Mouse (Mus musculus): ENCODE data around the gene Fam181a. TPM values are rescaled to one million over a fixed set of nuclear protein-coding genes. Genes with fewer than 3 reads are reported as not detected.

Fam181a gene
- polyA plus RNA-seq (2016; fragmentation: Nextera tagmentation; extraction: Ambion mirVana), result 24.0 and 27.7 TPM in 2 replicates

DNA sequence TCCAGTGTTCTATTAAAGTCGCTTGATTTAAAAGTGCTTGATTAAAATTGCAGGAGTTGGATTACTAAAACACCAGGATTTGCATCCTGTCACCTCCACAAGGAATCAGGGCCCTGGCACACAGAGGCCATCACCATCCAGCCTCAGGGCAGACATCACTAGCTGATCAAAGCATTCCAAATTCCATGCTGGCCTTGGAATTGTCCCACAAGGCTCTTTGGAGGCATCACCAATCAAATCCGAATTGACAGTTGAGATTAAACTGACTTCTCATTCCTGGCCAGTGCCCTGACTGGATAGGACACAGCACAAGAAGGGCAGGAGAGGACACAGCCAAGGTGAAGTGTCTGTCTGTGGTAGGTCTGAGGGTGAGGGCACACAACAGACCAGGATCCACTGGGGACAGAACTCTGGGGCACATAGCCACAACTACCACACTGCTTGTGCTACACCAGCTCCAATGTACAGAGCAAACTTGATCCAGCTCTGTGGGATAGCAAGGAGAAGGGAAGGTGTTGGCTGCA, at the start of gene Fam181a:
TSS of gene Fam181a (plus strand) at position 232 of the 524 bp plus-strand sequence.
- Histone ChIP-seq H3K4me1 (peaks cover 50% of the 10 kb centered on the region), H3K36me3 (replicated peaks) (peaks cover 5% of the 10 kb centered on the region; the same call in 1 of the 2 replicates), H3K27me3 (ENCODE audit: poor library complexity, severe bottlenecking) (peaks cover 46% of the 10 kb centered on the region), H3K27ac (peak within 1 kb of the TSS; percentile 30; the same call in 1 of the 2 replicates), H3K9me3 (peaks cover 7% of the 10 kb centered on the region), H3K4me3 (no peak within 1 kb of the TSS)
- no peak for DNase-seq (ENCODE audit: extremely low spot score, low spot score)
- WGBS, result 85% methylated on average over 2 of the region's 2 CpGs

DNA sequence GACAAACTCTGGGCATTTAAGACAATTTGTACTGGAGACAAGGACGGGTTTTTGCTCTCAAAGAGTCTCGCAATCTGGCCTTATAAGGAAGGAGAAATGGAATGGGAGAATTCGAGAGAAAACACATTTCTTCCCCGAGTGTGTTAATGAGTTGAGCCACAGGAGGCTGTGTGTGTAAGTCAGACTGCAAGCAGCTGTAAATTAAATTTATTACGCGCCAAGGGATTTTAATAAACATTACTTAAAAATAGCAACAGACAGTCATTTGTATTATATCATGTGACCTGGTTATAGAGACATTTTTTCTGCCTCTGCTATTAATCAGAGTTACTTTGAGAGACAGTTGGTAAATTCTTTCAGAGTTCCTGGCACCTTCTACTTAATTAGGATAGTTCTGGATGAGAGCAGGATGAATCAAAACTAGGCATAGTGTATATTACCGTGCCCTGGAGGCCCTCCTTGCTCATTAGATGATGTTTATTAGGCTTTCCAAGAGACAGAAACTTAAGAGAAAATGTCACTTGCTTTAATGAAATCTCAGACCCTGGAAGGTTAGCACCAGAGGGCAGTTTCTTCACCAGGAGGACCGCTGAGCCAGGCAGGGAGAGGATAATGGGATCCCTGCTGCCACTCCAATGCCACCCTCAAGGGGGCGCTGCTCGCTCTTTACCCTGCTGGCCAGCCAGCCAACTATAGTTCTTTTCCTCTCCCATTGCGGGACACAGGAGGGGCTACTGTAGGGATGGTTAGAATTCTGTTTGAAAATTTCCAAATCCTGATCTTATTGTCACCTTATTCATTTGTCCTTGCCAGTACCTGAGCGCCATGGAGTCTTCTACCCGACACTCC, 48.5 kb upstream of the Fam181a start:
- no peaks in the 10 kb centered on the region for H3K27me3 ChIP-seq (ENCODE audit: poor library complexity, severe bottlenecking)
- H3K36me3 ChIP-seq (replicated peaks), result no peaks in the 10 kb centered on the region
- H3K9me3 ChIP-seq, result no peaks in the 10 kb centered on the region; the same call in 1 of the 2 replicates
- no peak overlapping the region for H3K27ac ChIP-seq
- 69% methylated on average over 13 of the region's 13 CpGs for WGBS
- H3K4me1 ChIP-seq, result no peaks in the 10 kb centered on the region
- no peak overlapping the region for H3K4me3 ChIP-seq
- no peak for DNase-seq (ENCODE audit: extremely low spot score, low spot score)

DNA sequence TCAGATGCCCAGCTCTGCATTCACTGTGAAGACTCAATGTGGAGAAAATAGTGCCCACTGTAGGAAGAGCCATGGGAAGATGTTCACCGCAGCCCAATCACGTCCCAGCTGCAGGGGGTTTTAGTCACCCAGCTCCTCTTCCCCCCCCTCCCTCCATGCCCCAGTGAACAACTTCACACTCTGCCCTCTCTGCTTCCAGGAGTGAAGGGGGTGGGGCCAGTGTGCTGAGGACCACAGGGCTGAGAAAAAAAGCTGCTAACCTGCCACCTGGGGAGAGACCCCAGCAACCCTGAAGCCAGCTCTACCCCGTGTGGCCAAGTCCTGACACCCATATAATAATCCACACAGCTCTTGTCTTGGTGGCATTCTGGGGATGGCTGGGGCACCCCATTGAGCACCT, 44.2 kb upstream of the Fam181a start:
- H3K27me3 ChIP-seq (ENCODE audit: poor library complexity, severe bottlenecking), result no peaks in the 10 kb centered on the region
- no peaks in the 10 kb centered on the region for H3K9me3 ChIP-seq
- no peaks in the 10 kb centered on the region for H3K36me3 ChIP-seq (replicated peaks)
- 0 out of 2 replicates have a peak, but pooled peaks cover 4% of the 10 kb centered on the region for H3K4me1 ChIP-seq
- no peak for DNase-seq (ENCODE audit: extremely low spot score, low spot score)
- 36% methylated on average over 3 of the region's 3 CpGs for WGBS
- no peak overlapping the region for H3K27ac ChIP-seq
- H3K4me3 ChIP-seq, result no peak overlapping the region

DNA sequence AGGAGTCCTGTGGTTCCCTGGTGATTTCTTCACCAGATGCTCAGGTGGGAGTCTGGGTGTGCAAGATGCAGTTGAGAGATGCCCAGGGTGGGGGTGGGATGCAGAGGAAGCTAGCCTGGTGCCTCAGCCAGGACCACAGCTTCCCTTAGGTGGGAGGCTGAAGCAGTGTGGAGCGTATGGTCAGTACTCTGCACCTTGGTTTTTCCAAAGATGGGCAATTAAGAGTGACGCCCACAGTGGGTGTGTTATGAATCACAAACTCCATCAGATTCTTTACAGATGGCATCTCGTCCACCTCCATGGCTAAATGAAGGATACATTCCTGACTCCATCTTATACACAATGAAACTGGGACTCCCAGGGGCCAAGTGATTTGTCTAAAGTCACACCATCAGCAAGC, 38.6 kb upstream of the Fam181a start:
- H3K27me3 ChIP-seq (ENCODE audit: poor library complexity, severe bottlenecking), result no peaks in the 10 kb centered on the region
- no peak for DNase-seq (ENCODE audit: extremely low spot score, low spot score)

DNA sequence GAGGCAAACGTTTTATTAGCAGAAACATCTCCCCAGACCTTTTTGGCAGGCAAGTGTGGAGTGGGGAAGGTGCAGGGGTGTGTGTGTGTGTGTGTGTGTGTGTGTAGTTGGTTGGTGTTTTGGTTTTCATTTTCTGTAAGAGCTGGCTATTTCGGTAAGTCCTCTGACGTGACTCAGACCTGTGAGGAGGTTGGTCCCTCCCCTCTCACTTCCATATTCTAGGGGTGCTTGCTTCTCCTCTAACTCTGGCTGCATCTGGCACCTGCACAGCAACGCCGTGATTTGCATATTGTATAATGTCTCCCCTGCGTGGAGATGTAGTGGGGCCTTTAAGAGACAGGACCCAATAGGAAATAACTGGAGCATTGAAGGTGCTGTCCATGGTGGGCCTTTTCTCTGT, 37.7 kb upstream of the Fam181a start:
- Histone ChIP-seq H3K27me3 (ENCODE audit: poor library complexity, severe bottlenecking) (no peaks in the 10 kb centered on the region), H3K36me3 (replicated peaks) (no peaks in the 10 kb centered on the region), H3K4me3 (no peak overlapping the region), H3K27ac (no peak overlapping the region), H3K4me1 (0 out of 2 replicates have a peak, but pooled peaks cover 1% of the 10 kb centered on the region), H3K9me3 (peaks cover 10% of the 10 kb centered on the region)
- no peak for DNase-seq (ENCODE audit: extremely low spot score, low spot score)
- WGBS, result 78% methylated on average over 6 of the region's 6 CpGs

More for the DNA sequence above, 38.6 kb upstream of the Fam181a start:
- Histone ChIP-seq H3K9me3 (peaks cover 2% of the 10 kb centered on the region; the same call in 1 of the 2 replicates), H3K4me3 (no peak overlapping the region), H3K27ac (no peak overlapping the region), H3K4me1 (0 out of 2 replicates have a peak, but pooled peaks cover 4% of the 10 kb centered on the region), H3K36me3 (replicated peaks) (no peaks in the 10 kb centered on the region)
- 94% methylated on average over 3 of the region's 3 CpGs for WGBS

DNA sequence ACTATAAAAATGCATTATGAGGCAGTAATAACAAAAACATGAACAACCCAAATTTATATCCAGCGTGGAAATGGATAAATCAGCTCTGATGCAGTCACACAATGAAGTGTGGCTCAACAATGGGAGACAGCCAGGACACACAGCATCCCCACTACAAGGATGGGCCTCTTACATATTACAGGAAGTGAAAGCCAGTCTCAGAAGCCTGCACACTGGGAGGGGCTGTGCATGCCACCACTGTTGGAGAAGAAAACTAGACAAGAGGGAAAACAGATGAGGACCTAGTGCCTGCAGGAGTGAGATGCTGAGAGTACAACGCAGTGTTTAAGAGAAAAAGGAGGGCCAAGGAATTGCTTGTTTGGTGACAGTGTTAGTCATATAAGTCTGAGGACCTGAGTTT, 37.0 kb upstream of the Fam181a start:
- H3K4me3 ChIP-seq, result no peak overlapping the region
- no peak for DNase-seq (ENCODE audit: extremely low spot score, low spot score)
- no peak overlapping the region for H3K27ac ChIP-seq
- H3K36me3 ChIP-seq (replicated peaks), result no peaks in the 10 kb centered on the region
- 88% methylated on average over 2 of the region's 2 CpGs for WGBS
- H3K9me3 ChIP-seq, result peaks cover 12% of the 10 kb centered on the region
- H3K4me1 ChIP-seq, result no peaks in the 10 kb centered on the region
- no peaks in the 10 kb centered on the region for H3K27me3 ChIP-seq (ENCODE audit: poor library complexity, severe bottlenecking)

DNA sequence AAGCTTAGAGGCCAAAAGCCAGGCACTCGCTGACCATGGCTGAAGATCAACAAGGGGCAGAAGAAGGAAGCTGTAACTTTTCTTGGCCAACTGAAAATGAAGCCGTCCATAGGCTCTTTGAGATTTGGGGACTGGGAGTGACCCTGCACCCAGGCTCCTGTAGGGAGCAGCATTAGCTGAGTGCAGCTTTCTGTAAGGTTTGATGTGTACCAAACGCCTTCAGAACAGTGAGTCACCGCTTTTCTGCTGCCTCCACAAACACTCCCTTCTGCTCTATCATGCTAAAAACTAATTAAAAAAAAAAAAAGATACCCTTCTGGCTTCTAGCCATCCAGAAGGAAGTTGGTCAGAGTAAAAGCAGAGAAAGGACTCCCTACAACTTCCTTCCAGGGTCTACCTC, 34.4 kb upstream of the Fam181a start:
- Histone ChIP-seq H3K36me3 (replicated peaks) (no peaks in the 10 kb centered on the region), H3K9me3 (peaks cover 12% of the 10 kb centered on the region), H3K27me3 (ENCODE audit: poor library complexity, severe bottlenecking) (no peaks in the 10 kb centered on the region), H3K4me1 (no peaks in the 10 kb centered on the region), H3K27ac (no peak overlapping the region), H3K4me3 (no peak overlapping the region)
- 93% methylated on average over 4 of the region's 4 CpGs for WGBS
- DNase-seq (ENCODE audit: extremely low spot score, low spot score), result no peak

DNA sequence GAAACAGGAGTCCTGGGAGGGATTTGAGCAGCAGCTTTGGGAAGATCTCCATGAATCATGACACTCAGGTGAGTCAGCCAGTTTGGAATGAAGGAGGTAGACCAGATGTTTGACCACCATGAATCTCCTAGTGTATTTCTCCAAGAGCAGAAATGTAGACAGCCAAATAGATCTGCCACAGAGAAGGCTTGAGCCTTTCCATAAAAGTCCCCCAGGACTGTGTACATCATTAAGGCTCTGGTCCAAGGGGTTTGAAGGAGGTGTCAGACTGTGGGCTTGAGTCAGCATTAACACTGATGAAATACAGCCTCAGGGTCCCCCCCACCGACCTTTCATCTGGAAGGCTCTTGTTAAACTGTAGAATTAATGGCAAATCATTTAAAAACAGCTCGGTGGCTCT, 29.3 kb upstream of the Fam181a start:
- no peak for DNase-seq (ENCODE audit: extremely low spot score, low spot score)
- no peaks in the 10 kb centered on the region for H3K36me3 ChIP-seq (replicated peaks)
- 77% methylated on average over 2 of the region's 2 CpGs for WGBS

DNA sequence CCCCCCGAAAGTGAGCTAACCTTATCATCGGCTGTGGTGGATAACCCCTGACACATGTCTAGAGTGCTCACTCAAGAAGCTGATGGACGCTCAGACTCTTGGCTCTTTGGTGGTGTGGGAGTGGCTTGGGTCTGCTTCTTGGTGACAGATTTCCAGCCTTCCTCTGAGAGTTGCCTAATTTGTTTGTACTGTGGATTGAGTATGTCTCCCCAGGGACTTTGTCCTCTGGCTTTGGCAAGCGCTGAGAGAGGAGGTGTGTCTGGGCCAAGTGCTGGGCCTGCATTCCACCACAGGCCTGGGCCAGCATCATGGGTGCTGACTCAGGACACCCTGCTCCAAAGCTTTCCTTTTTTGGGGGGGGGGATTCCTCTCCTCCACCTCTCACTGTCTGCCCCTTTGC, 28.9 kb upstream of the Fam181a start:
- Histone ChIP-seq H3K27ac (no peak overlapping the region), H3K4me1 (peaks cover 7% of the 10 kb centered on the region; the same call in 1 of the 2 replicates), H3K27me3 (ENCODE audit: poor library complexity, severe bottlenecking) (no peaks in the 10 kb centered on the region), H3K9me3 (peaks cover 12% of the 10 kb centered on the region), H3K4me3 (no peak overlapping the region), H3K36me3 (replicated peaks) (no peaks in the 10 kb centered on the region)
- WGBS, result 86% methylated on average over 4 of the region's 4 CpGs
- no peak for DNase-seq (ENCODE audit: extremely low spot score, low spot score)

More for the DNA sequence above, 29.3 kb upstream of the Fam181a start:
- Histone ChIP-seq H3K27me3 (ENCODE audit: poor library complexity, severe bottlenecking) (no peaks in the 10 kb centered on the region), H3K4me3 (no peak overlapping the region), H3K9me3 (peaks cover 12% of the 10 kb centered on the region), H3K27ac (no peak overlapping the region), H3K4me1 (peaks cover 7% of the 10 kb centered on the region; the same call in 1 of the 2 replicates)

DNA sequence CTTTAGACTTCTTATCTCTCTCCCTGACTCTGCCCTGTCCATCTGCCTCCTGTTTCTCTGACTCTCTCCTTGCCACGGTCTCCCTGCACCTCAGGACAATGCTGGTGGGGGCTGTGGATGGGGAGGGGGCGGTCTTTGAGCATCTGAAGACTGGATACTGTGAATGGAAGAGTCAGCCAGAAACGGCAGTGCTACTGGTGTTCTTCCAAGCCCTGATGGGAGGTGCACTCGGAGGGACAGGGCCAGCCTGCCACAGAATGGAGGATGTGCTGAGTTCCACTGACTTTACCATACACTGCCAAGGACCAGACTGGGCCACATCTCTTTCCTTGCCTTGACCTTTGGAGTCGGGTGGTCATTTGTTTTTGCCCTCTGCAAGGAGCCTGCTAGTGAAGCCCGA, 27.8 kb upstream of the Fam181a start:
- Histone ChIP-seq H3K27ac (no peak overlapping the region), H3K9me3 (peaks cover 3% of the 10 kb centered on the region), H3K4me1 (peaks cover 7% of the 10 kb centered on the region; the same call in 1 of the 2 replicates), H3K4me3 (no peak overlapping the region), H3K36me3 (replicated peaks) (no peaks in the 10 kb centered on the region), H3K27me3 (ENCODE audit: poor library complexity, severe bottlenecking) (no peaks in the 10 kb centered on the region)
- 74% methylated on average over 6 of the region's 6 CpGs for whole genome bisulfite sequencing
- DNase-seq (ENCODE audit: extremely low spot score, low spot score), result no peak

DNA sequence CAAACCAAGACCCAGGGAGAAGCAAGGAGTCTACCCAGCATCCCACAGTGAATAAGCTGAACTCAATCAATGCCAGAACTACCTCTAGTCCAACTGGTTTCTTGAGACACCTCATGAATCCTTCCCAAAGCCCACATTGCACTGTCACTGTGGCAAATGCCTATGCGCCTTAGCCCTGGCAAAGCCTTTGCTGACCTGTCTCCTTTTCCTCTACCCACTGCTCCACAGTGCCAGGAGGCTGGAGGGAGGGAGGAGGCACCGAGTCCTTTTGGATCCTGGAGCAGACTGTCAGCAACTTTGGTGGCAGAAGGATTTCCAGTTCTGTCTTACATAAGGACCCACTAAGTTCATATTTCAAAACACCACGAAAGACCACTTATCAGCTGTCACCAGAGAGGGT, 27.4 kb upstream of the Fam181a start:
- H3K27me3 ChIP-seq (ENCODE audit: poor library complexity, severe bottlenecking), result no peaks in the 10 kb centered on the region
- 81% methylated on average over 3 of the region's 3 CpGs for WGBS
- no peak for DNase-seq (ENCODE audit: extremely low spot score, low spot score)
- H3K36me3 ChIP-seq (replicated peaks), result no peaks in the 10 kb centered on the region
- H3K4me1 ChIP-seq, result peaks cover 7% of the 10 kb centered on the region; the same call in 1 of the 2 replicates
- H3K4me3 ChIP-seq, result no peak overlapping the region
- H3K9me3 ChIP-seq, result no peaks in the 10 kb centered on the region
- H3K27ac ChIP-seq, result no peak overlapping the region

DNA sequence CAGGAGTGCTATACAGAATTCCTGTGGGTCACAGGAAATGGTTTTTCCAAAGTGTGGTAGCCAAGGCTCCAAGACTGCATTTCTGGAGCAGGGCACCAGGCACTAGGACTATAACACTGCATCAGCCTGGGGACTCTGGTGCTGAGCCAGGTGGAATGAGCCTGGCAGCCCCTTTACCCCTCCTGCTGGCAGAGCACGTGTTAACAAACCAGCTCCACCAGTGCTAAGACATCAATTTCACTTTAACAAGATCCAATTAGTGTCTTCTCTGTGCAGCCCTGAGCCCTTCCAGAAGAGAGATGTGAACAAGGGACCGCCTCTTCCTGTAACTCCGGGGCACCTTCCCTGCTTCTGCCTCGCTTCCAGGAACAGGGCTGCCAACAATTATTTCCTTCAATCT, 23.5 kb upstream of the Fam181a start:
- no peak overlapping the region for H3K27ac ChIP-seq
- DNase-seq (ENCODE audit: extremely low spot score, low spot score), result no peak
- no peaks in the 10 kb centered on the region for H3K27me3 ChIP-seq (ENCODE audit: poor library complexity, severe bottlenecking)
- no peaks in the 10 kb centered on the region for H3K9me3 ChIP-seq
- H3K4me3 ChIP-seq, result no peak overlapping the region
- no peaks in the 10 kb centered on the region for H3K36me3 ChIP-seq (replicated peaks)
- H3K4me1 ChIP-seq, result peaks cover 12% of the 10 kb centered on the region
- 73% methylated on average over 4 of the region's 4 CpGs for WGBS

DNA sequence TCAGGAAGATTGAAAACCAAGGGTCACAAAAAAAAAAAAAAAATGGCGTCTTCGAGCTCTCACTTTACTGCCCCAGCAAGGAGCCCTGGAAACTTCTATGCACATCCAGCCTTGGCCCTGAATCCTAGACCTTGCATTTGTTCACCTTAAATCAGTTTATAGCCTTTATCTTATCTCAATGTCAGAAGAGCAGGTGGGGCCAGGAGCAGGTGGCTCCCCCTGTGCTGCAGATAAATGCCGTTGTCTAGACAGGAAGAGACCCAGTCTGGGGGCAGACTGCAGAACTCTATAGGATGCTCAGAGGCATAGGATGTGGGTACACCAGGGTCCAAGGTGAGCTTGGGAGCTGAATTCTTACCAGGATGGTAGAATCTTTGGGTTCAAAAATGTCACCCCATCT, 18.4 kb upstream of the Fam181a start:
- Histone ChIP-seq H3K4me3 (no peak overlapping the region), H3K27me3 (ENCODE audit: poor library complexity, severe bottlenecking) (no peaks in the 10 kb centered on the region), H3K36me3 (replicated peaks) (no peaks in the 10 kb centered on the region), H3K4me1 (peaks cover 10% of the 10 kb centered on the region; the same call in 1 of the 2 replicates), H3K27ac (no peak overlapping the region), H3K9me3 (no peaks in the 10 kb centered on the region)
- no peak for DNase-seq (ENCODE audit: extremely low spot score, low spot score)
- 93% methylated on average over 3 of the region's 3 CpGs for WGBS
